Mouse (Mus musculus): ENCODE results near the gene Tbcel.

Tbcel gene

DNA sequence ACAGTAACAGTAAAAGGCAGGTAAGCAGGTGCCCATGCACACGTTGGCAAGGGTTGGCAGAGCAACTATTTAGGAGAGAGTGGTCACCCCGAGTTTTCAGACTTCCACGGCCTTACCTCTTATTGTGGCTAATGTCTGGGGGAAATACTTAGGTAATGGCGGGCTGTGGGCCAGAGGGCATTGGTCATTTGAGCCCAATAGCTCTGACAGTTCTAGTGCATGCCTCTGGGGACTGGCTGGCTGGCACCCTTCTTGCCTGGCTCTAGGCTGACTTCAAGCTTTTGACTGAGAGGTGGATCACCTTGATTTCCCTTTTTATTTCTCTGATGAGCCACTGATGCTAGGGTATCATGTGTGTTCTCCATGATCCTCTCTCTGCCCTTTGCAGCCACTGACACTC, 129.5 kb downstream of the Tbcel start:
- no peak for DNase-seq

DNA sequence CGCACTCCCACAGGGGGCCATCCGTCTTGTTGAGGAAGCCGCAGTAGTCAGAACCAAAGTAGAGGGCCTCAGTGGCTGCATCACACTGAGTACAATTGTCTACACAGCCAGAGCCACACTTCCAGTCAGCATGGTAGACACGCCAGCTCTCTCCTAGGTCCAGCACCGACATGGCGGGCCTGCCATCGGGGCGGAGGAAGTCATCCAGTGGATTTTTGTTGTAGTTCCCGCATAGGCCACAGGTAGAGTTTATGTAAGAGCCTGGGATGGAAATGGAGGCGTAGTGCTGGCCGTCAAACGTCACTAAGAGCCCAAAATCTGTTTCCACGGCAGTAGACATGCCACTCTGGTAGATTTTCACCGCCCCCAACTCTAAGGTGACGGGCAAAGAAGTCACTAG, 130.0 kb downstream of the Tbcel start:
- no peak for DNase-seq

DNA sequence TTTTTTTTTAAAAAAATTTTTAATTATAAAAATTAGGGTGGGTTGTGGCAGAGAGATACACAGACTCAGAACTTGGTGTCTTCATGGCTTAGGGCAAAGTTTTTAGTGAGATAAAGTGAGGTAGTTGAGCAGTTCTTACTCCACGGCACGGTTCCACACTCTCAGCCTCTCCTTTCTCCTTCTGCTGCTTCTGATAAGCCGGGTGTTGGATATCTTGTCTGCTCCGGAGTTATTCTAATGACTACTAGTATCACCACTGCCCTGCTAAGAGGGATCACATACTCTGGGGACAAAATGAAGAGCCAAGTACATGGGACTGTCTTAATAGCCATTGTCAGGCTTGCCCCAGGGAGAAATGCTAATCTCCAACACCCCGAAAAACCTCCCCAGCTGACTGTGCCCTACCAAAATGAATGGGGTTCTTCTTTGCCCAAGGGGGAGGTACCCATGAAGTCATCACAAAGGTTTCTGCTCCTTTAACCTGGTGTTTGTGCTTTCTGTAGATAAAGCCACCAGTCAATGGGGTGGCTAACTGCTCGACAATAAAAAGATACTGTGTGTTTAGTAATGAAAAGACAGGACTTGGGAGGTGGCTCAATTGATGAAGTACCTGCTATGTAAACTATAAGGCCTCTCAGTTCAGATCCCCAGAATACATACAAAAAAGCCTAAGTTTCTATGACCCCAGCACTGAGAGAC, 135.8 kb downstream of the Tbcel start:
- no peak for DNase-seq

Data from lung, postnatal 14 days (tissue).